Mouse (Mus musculus): ENCODE results near the gene Ifit1bl1. TPM values are rescaled to one million over a fixed set of nuclear protein-coding genes. Genes with fewer than 3 reads are reported as not detected.
A peak's percentile ranks its signal among the peaks of the same experiment; 100 is the strongest.
"Not testable (repeated sequence)": the region's sequence is repeated elsewhere in the genome, so short reads cannot be mapped to it uniquely, and the experiment has no call there.

Ifit1bl1 gene
- polyA plus RNA-seq, 1 experiment from 2014 or later, result 2.4 TPM

DNA sequence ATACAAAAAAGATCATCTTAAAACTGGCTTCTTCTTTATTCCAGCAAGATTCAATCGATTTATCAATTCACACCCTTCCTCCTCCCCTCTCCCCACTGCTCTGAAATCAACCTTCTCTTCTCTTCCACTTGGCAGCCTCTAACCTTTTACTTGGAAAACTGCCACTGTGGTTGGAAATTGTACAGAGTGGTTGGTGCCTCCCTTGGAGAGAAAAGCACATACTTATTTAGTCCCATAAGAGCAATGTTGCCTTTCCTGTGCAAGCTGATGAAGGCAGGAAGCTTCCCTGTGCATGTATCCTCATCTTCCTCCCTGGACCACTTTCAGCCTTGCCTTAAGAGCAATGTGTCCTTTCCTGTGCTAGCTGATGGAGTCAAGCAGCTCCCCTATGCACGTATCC lies 3.4 kb downstream of the Ifit1bl1 start:
- Histone ChIP-seq H3K27me3 (ENCODE audit: control insufficient read depth, insufficient read depth, low read depth, low read length) (no peaks in the 10 kb centered on the region), H3K9ac (ENCODE audit: low read depth, low read length) (no peak overlapping the region), H3K4me2 (ENCODE audit: low read length) (no peak overlapping the region), H3K36me3 (ENCODE audit: control insufficient read depth, insufficient read depth, low read length) (no peaks in the 10 kb centered on the region), H3K27ac (ENCODE audit: low read length) (no peak overlapping the region), H3K4me1 (ENCODE audit: control insufficient read depth, insufficient read depth, low read length) (no peaks in the 10 kb centered on the region), H3K4me3 (ENCODE audit: low read depth, low read length) (no peak overlapping the region), H3K9me3 (replicated peaks; ENCODE audit: control insufficient read depth, low read length, poor library complexity, severe bottlenecking) (no peaks in the 10 kb centered on the region)
- 82% methylated on average over 2 of the region's 2 CpGs for WGBS
- no peak for ATAC-seq

DNA sequence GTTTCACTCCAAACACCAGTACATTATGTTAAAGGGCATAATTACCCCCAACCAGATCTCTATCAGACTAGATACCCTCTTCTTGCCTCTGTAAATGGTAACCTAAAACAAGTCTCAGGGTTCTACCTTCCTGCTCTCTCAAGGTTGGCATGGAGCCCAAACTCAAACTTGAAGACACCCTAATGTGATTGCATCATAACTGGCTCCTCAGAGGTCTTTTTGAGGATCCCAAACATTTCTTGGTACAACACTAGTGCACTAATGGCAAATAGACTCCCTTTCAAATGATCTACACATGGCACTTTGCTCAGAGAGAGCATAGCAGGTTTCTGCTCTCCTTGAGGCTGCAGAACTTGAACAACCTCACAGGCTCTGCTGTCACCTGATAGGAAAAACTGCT lies 4.9 kb downstream of the Ifit1bl1 start:
- H3K9ac ChIP-seq (ENCODE audit: low read depth, low read length), result no peak overlapping the region
- H3K4me2 ChIP-seq (ENCODE audit: low read length), result no peak overlapping the region
- ATAC-seq, result no peak
- no peak overlapping the region for H3K27ac ChIP-seq (ENCODE audit: low read length)
- H3K9me3 ChIP-seq (replicated peaks; ENCODE audit: control insufficient read depth, low read length, poor library complexity, severe bottlenecking), result no peaks in the 10 kb centered on the region
- no peaks in the 10 kb centered on the region for H3K27me3 ChIP-seq (ENCODE audit: control insufficient read depth, insufficient read depth, low read depth, low read length)
- H3K4me1 ChIP-seq (ENCODE audit: control insufficient read depth, insufficient read depth, low read length), result no peaks in the 10 kb centered on the region
- H3K4me3 ChIP-seq (ENCODE audit: low read depth, low read length), result no peak overlapping the region
- no peaks in the 10 kb centered on the region for H3K36me3 ChIP-seq (ENCODE audit: control insufficient read depth, insufficient read depth, low read length)

DNA sequence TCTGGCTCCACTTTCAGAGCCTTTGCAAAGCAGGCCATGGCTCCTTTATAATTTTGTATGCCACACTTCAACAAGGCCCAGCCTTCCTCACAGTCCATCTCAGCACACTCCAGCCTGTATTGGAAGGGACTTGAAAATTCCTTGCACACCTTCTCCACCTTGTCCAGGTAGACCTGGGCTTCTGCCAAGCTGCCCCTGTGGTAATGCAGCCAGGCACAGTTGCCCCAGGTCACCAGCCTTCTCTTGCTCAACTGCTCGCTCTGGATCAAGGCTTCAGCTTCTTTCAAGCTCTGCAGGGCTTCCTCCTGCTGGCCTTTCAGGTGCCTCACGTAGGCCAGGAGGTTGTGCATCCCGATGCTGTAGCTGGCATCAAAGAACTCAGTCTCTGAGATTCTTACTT lies 7.2 kb downstream of the Ifit1bl1 start:
- not testable (repeated sequence) for H3K9me3 ChIP-seq (replicated peaks; ENCODE audit: control insufficient read depth, low read length, poor library complexity, severe bottlenecking); H3K4me2 ChIP-seq (ENCODE audit: low read length); H3K4me1 ChIP-seq (ENCODE audit: control insufficient read depth, insufficient read depth, low read length); H3K9ac ChIP-seq (ENCODE audit: low read depth, low read length); ATAC-seq; H3K36me3 ChIP-seq (ENCODE audit: control insufficient read depth, insufficient read depth, low read length); H3K27me3 ChIP-seq (ENCODE audit: control insufficient read depth, insufficient read depth, low read depth, low read length); H3K27ac ChIP-seq (ENCODE audit: low read length); H3K4me3 ChIP-seq (ENCODE audit: low read depth, low read length)
- 79% methylated on average over 3 of the region's 3 CpGs for WGBS

DNA sequence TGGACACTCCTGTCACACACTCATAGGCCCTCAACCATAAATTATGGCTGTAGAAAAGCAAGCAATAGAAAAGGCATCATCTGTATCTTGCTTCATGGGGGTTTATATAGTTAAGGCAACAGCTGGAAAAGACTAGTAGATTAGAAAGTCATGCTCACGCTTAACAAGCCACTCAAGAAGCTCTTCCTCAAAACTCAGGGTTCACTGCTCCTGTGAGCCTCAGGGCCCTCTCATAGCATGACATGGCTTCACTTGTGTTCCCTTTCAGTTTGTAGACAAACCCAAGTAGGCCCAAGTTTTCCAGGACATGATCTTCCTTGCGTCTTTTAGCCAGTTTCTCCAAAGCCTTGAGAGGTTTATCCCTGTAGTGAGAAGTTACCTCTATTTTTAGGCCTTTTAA lies 8.3 kb downstream of the Ifit1bl1 start:
- Histone ChIP-seq H3K4me1 (ENCODE audit: control insufficient read depth, insufficient read depth, low read length) (no peaks in the 10 kb centered on the region), H3K4me2 (ENCODE audit: low read length) (no peak overlapping the region), H3K27me3 (ENCODE audit: control insufficient read depth, insufficient read depth, low read depth, low read length) (no peaks in the 10 kb centered on the region), H3K4me3 (ENCODE audit: low read depth, low read length) (no peak overlapping the region), H3K36me3 (ENCODE audit: control insufficient read depth, insufficient read depth, low read length) (no peaks in the 10 kb centered on the region), H3K9ac (ENCODE audit: low read depth, low read length) (no peak overlapping the region), H3K9me3 (replicated peaks; ENCODE audit: control insufficient read depth, low read length, poor library complexity, severe bottlenecking) (no peaks in the 10 kb centered on the region), H3K27ac (ENCODE audit: low read length) (no peak overlapping the region)
- 95% methylated on average over 2 of the region's 2 CpGs for WGBS
- ATAC-seq, result no peak

DNA sequence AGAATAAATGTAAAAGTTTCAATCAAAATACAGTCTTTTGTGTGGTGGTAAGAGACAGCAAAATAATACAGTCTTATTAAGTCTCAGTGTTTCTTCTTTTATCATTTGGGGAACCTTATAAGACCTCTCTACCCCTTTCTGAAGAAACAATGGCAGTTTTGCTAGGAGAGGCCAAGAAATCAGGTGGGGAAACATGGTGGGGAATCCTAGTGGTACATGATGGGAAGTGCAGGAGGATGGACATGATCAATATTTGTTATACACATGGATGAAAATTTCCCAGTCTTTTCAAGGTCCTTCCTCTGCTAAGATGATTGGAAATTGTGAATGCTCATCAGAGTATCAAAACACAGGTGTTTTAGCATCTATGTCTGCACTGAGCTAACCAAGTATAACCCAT lies 12.8 kb downstream of the Ifit1bl1 start:
- no peak overlapping the region for H3K4me3 ChIP-seq (ENCODE audit: low read depth, low read length)
- H3K27me3 ChIP-seq (ENCODE audit: control insufficient read depth, insufficient read depth, low read depth, low read length), result no peaks in the 10 kb centered on the region
- ATAC-seq, result no peak
- H3K4me1 ChIP-seq (ENCODE audit: control insufficient read depth, insufficient read depth, low read length), result 0 out of 2 replicates have a peak, but pooled peaks cover 2% of the 10 kb centered on the region
- H3K9me3 ChIP-seq (replicated peaks; ENCODE audit: control insufficient read depth, low read length, poor library complexity, severe bottlenecking), result no peaks in the 10 kb centered on the region
- no peak overlapping the region for H3K4me2 ChIP-seq (ENCODE audit: low read length)
- H3K36me3 ChIP-seq (ENCODE audit: control insufficient read depth, insufficient read depth, low read length), result no peaks in the 10 kb centered on the region
- H3K27ac ChIP-seq (ENCODE audit: low read length), result no peak overlapping the region
- no peak overlapping the region for H3K9ac ChIP-seq (ENCODE audit: low read depth, low read length)

DNA sequence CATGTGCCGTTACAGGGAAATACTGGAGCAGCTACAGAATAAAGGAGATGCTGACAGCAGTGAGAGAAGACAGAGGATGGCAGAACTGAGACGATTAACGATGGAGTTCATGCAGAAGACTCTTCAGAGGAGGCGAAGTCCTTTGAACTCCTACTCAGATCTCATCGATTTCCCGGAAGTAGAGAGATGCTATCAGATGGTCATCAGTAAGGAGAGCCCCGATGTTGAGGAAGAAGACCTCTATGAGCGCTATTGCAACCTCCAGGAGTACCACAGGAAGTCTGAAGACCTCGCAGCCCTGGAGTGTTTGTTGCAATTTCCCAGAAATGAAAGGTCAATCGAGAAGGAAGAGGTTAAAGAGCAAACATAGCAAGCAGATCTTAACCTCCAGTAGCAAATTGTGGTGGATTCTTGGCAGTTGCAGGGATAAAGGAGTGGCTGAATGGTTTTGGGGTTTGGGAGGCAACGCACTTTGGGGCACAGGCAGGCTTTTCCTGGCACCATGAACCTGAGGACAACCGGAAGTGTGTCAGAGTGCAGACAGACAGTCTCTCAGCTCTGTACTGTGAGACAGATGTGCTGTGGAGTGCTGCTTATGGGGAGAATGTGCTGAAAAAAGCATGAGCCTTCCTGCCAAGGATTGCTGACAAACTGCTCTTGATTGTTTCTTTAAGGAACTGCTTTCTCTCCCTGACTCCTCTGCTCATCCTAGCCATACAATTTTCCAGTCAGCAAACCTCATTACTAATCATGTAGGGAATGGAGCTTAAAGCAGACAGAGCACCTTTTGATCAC lies 13.7 kb downstream of the Ifit1bl1 start:
- WGBS, result 80% methylated on average over 6 of the region's 12 CpGs
- ATAC-seq, result peak; percentile 59

DNA sequence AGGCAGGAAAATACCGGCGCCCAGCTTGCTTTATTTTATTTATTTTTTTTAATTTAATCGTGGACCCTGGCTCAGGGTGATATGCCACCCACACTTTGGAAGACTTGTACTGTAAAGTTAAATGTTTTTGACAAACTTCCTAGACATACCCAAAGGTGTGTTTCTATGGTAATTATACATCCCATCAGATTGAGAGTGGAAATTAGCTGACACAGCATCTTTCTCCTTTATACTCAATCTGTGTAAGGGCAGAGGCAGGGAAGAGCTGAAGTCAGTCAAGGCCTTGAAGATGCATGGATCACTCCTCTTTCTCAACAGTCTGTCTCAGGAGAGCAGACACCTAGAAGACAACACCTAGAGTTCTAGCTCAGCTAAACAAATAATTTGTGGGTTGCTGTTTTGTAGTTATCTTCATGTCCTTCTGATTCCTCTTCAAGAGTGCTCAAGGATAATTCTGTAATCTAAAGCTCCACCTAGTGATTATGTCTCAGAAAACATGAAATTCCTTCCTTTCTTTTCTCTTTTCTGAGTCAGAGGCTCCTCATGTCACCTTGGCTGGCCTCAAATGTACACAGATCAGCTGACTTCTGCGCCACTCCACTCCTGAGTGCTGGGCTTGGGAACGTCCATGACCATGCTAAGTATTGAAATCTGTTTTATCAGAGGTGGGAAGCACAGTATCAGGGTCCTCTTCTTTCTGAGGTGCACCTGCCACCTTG lies 15.9 kb downstream of the Ifit1bl1 start:
- not testable (repeated sequence) for H3K9me3 ChIP-seq (replicated peaks; ENCODE audit: control insufficient read depth, low read length, poor library complexity, severe bottlenecking); H3K27ac ChIP-seq (ENCODE audit: low read length); H3K4me1 ChIP-seq (ENCODE audit: control insufficient read depth, insufficient read depth, low read length); H3K36me3 ChIP-seq (ENCODE audit: control insufficient read depth, insufficient read depth, low read length); ATAC-seq; H3K4me3 ChIP-seq (ENCODE audit: low read depth, low read length); H3K27me3 ChIP-seq (ENCODE audit: control insufficient read depth, insufficient read depth, low read depth, low read length); H3K4me2 ChIP-seq (ENCODE audit: low read length); H3K9ac ChIP-seq (ENCODE audit: low read depth, low read length)
- 78% methylated on average over 5 of the region's 5 CpGs for WGBS

More for the DNA sequence above, 13.7 kb downstream of the Ifit1bl1 start:
- H3K27me3 ChIP-seq (ENCODE audit: control insufficient read depth, insufficient read depth, low read depth, low read length); H3K4me1 ChIP-seq (ENCODE audit: control insufficient read depth, insufficient read depth, low read length); H3K4me2 ChIP-seq (ENCODE audit: low read length); H3K27ac ChIP-seq (ENCODE audit: low read length); H3K9me3 ChIP-seq (replicated peaks; ENCODE audit: control insufficient read depth, low read length, poor library complexity, severe bottlenecking); H3K9ac ChIP-seq (ENCODE audit: low read depth, low read length); H3K4me3 ChIP-seq (ENCODE audit: low read depth, low read length); H3K36me3 ChIP-seq (ENCODE audit: control insufficient read depth, insufficient read depth, low read length): not testable (repeated sequence)

DNA sequence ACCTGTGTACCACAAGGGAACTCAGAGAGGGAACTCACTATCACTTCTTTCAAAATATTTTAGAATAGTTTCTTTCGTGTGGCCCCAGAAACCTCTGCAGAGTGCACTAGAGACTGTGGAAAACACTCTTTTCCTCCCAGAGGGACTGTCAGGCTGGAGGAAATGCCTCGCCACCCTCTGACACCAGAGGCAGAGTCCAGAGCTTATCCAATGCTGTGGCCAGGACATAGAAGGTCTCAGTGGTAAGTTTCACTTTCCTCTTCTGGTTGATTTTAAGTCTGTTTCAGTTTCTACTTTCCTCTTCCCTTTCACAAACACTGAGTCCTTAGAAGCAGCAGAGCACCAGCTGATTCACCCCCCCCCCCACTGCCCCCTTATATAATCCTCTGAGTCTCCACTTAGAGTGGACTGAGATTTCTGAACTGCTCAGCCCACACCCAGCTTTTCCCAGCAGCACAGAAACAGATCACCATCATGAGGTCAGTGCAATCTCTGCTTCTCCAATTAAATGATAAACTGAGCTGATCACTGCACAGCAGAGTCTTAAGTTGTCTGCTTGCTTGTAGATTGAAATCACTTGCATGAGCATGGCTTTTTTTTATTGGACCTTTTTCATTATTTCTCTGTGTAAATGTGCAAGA lies 18.5 kb downstream of the Ifit1bl1 start, which contains the start of gene Ifit3:
Gene Ifit3 (plus strand): TSS at position 406 of the 641 bp plus-strand sequence.
- not testable (repeated sequence) for H3K4me1 ChIP-seq (ENCODE audit: control insufficient read depth, insufficient read depth, low read length); H3K9me3 ChIP-seq (replicated peaks; ENCODE audit: control insufficient read depth, low read length, poor library complexity, severe bottlenecking); H3K4me2 ChIP-seq (ENCODE audit: low read length); H3K27me3 ChIP-seq (ENCODE audit: control insufficient read depth, insufficient read depth, low read depth, low read length); H3K4me3 ChIP-seq (ENCODE audit: low read depth, low read length); H3K27ac ChIP-seq (ENCODE audit: low read length); H3K36me3 ChIP-seq (ENCODE audit: control insufficient read depth, insufficient read depth, low read length); ATAC-seq; H3K9ac ChIP-seq (ENCODE audit: low read depth, low read length)
- 74% methylated on average over 2 of the region's 2 CpGs for WGBS

DNA sequence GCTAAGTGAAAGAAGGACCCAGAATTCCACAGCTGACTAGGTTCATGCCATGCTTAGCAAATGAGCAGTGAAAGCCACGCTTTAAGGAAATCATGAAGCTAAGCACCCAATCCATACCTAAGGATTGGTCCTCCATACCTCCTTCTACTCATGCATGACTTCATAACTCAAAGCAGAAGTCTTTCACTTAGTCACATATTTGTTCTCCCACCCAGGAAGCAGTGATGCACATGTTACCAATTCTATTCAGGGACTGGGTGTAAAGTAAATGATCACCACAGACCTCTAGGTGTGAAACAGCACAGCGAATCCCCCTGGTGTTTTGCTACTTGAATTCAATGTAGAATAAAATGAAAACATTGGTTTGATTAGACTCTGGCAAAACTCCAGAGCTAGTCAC lies 19.1 kb downstream of the Ifit1bl1 start:
- H3K9ac ChIP-seq (ENCODE audit: low read depth, low read length); H3K4me1 ChIP-seq (ENCODE audit: control insufficient read depth, insufficient read depth, low read length); H3K27ac ChIP-seq (ENCODE audit: low read length); H3K4me3 ChIP-seq (ENCODE audit: low read depth, low read length); ATAC-seq; H3K36me3 ChIP-seq (ENCODE audit: control insufficient read depth, insufficient read depth, low read length); H3K9me3 ChIP-seq (replicated peaks; ENCODE audit: control insufficient read depth, low read length, poor library complexity, severe bottlenecking); H3K4me2 ChIP-seq (ENCODE audit: low read length); H3K27me3 ChIP-seq (ENCODE audit: control insufficient read depth, insufficient read depth, low read depth, low read length): not testable (repeated sequence)
- 88% methylated on average over 2 of the region's 2 CpGs for WGBS
